Mouse (Mus musculus): ENCODE measurements around the gene Tmem108.

DNA sequence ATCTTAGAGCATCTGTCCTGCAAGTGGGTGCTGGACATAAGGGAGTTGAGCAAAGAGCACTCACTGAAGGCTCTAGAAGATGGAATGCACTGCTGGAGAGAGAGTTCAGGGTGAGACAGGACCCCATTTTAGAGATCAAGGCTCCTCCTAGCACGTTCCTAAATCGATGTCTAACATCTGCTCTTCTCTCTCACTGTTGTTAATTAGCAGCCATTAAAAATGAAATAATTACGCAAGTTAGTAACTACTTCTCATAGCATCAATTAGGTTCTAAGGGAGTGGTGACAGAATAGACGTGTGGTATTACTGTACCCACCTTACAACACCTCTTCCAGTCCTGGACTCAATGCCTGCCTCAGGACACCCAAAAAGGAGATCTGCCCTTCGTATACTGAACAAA is 103.7 kb downstream of the Tmem108 start:
- TF ChIP-seq CTCF (conservative IDR thresholded peaks at IDR 0.05; ENCODE audit: low read length): no peak
- TF ChIP-seq POU5F1 (IDR thresholded peaks at IDR 0.05; ENCODE audit: borderline replicate concordance, low read length): no peak
